Mouse (Mus musculus): ENCODE results near the gene Prr7.

DNA sequence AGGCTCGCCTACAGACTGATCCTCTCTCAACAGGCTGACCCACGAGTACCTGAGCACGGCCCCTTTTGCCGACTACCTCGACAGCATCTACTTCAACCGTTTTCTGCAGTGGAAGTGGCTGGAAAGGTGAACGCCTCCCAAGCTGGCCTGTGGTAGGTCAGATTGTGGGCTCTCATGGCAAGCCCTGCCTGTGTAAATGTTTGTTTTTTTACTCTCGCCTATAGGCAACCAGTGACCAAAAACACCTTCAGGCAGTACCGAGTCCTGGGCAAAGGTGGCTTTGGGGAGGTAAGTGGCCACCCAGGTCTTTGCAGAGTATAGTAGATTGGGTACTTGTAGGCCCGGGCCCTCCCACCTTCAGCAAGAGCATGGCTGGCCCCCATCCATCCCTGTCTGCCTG, 12.8 kb upstream of the Prr7 start:
- TF ChIP-seq CTCF (IDR thresholded peaks at IDR 0.05): no peak
- no peak for TF ChIP-seq POLR2A (IDR thresholded peaks at IDR 0.05; ENCODE audit: insufficient read depth, low read depth, low read length)
